Mouse (Mus musculus) heart, postnatal 0 days (tissue): Measurements from ENCODE around the gene Stmnd1.

Experiments
- CTCF ChIP-seq: IDR thresholded peaks from 2 replicates; pipeline ENCODE4 v1.5.1; 2016; ENCODE audit warnings: antibody characterized with exemption, control low read depth, low read depth
- EP300 ChIP-seq: IDR thresholded peaks from 2 replicates; pipeline ENCODE4 v1.6.1; 2016; ENCODE audit warnings: antibody characterized with exemption, low read depth

DNA sequence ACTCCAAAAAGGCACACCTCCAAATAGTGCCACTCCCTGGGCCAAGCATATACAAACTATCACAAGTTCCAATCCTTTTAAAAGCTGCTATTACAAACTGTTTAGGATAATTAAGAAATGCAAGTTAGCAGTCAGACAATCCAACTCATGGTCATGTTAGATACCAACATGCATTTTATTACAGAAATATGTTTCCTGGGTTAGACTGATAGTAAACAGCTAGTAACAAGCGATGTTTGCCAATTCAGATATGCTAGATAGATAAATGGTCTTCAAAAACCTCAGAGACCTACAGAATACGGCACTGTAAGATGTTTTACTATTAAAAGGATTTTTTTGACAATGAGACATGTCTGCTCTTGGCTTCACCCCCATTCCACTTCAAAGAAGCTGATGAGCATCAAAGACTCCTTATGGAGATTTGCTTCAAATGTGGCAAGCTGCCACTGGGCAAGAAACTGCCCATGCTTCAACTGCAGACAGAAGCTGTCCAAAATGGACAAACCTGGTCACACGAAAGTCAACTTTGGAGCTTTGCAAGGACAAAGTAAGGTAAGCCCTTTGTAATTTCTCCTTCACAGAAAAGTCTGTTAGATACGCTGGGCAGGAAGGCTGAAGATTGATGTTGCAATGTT, 52.9 kb downstream of the Stmnd1 start:
- TF ChIP-seq CTCF: no peak
- no peak for TF ChIP-seq EP300
